Mouse (Mus musculus) MEL (cell line): ENCODE results near the gene Crocc. TPM values are rescaled to one million over a fixed set of nuclear protein-coding genes. Genes with fewer than 3 reads are reported as not detected.

ENCODE experiments used
- DNase-seq: peaks from one replicate; pipeline ENCODE4 v3.0.0; 2011; ENCODE audit warnings: low read depth, low spot score
- H3K27ac ChIP-seq: 2 replicates; pipeline ENCODE4 v1.5.1; 2012; ENCODE audit warnings: low read depth, mild to moderate bottlenecking, control low read depth, low read length, moderate library complexity; ENCODE audit not compliant: control insufficient read depth
- H3K27me3 ChIP-seq, 2 experiments: fragments of 150-350 bp in 1 of 2; sonication (generic) in 1 of 2; 2 replicates each; pipeline ENCODE4 v1.6.1; 2012; ENCODE audit warnings: low read length in 2 of 2, mild to moderate bottlenecking in 2 of 2, improper control_type of control experiment in 1 of 2, moderate library complexity in 1 of 2; ENCODE audit not compliant: insufficient read depth in 2 of 2, control insufficient read depth in 1 of 2
- H3K36me3 ChIP-seq, 2 experiments: 2 replicates each; pipeline ENCODE4 v1.6.1; 2012 to 2014; ENCODE audit warnings: low read length in 2 of 2, improper control_type of control experiment in 1 of 2, inconsistent platforms in 1 of 2, mild to moderate bottlenecking in 1 of 2; ENCODE audit not compliant: insufficient read depth in 2 of 2, control insufficient read depth in 1 of 2
- H3K4me1 ChIP-seq, 2 experiments: fragments of 150-350 bp in 1 of 2; sonication (generic) in 1 of 2; 2 replicates each; pipeline ENCODE4 v1.6.1; 2012; ENCODE audit warnings: low read length in 2 of 2, improper control_type of control experiment in 1 of 2, mild to moderate bottlenecking in 1 of 2; ENCODE audit not compliant: insufficient read depth in 2 of 2, control insufficient read depth in 1 of 2
- H3K4me3 ChIP-seq, 2 experiments: fragments of 150-350 bp in 1 of 2; sonication (generic) in 1 of 2; 2 replicates each; pipeline ENCODE4 v1.5.1; 2012; ENCODE audit warnings: low read depth in 2 of 2, low read length in 2 of 2, mild to moderate bottlenecking in 2 of 2, moderate library complexity in 2 of 2, control low read depth in 1 of 2, improper control_type of control experiment in 1 of 2; ENCODE audit not compliant: control insufficient read depth in 1 of 2, insufficient read depth in 1 of 2
- H3K79me2 ChIP-seq: 2 replicates; pipeline ENCODE4 v1.6.1; 2012; ENCODE audit warnings: mild to moderate bottlenecking, low read length, moderate library complexity; ENCODE audit not compliant: control insufficient read depth, poor library complexity, insufficient read depth
- H3K9ac ChIP-seq: 2 replicates; pipeline ENCODE4 v1.6.1; 2012; ENCODE audit warnings: low read depth, mild to moderate bottlenecking, control low read depth, low read length, moderate library complexity; ENCODE audit not compliant: control insufficient read depth, poor library complexity, severe bottlenecking
- H3K9me3 ChIP-seq: fragments of 150-350 bp; sonication (generic); replicated peaks from 2 replicates; pipeline ENCODE4 v1.6.1; 2012; ENCODE audit warnings: mild to moderate bottlenecking, low read length, improper control_type of control experiment, moderate library complexity; ENCODE audit not compliant: insufficient read depth
- BHLHE40 ChIP-seq: IDR thresholded peaks from 2 replicates; pipeline ENCODE4 v1.6.1; 2012; ENCODE audit warnings: low read depth, mild to moderate bottlenecking, inconsistent platforms, low read length, improper control_type of control experiment, borderline replicate concordance
- CHD2 ChIP-seq: IDR thresholded peaks from 2 replicates; pipeline ENCODE4 v1.6.1; 2011; ENCODE audit warnings: low read length, improper control_type of control experiment
- CTCF ChIP-seq, 3 experiments: IDR thresholded peaks in 2 of 3; conservative IDR thresholded peaks in 1 of 3; 2 replicates each; pipeline ENCODE4 v1.5.1; 2011 to 2012; ENCODE audit warnings: low read length in 3 of 3, low read depth in 2 of 3, mild to moderate bottlenecking in 2 of 3, improper control_type of control experiment in 1 of 3, inconsistent platforms in 1 of 3, mixed read lengths in 1 of 3, moderate library complexity in 1 of 3; ENCODE audit not compliant: control insufficient read depth in 1 of 3, insufficient read depth in 1 of 3, poor library complexity in 1 of 3, severe bottlenecking in 1 of 3
- E2F4 ChIP-seq: IDR thresholded peaks from 2 replicates; pipeline ENCODE4 v1.6.1; 2011; ENCODE audit warnings: low read depth, low read length, improper control_type of control experiment, borderline replicate concordance
- GATA1 ChIP-seq: IDR thresholded peaks from 2 replicates; pipeline ENCODE4 v1.6.1; 2011; ENCODE audit warnings: low read depth, low read length, improper control_type of control experiment
- HCFC1 ChIP-seq: IDR thresholded peaks from 2 replicates; pipeline ENCODE4 v1.6.1; 2012; ENCODE audit warnings: low read depth, mild to moderate bottlenecking, inconsistent platforms, low read length, improper control_type of control experiment, moderate library complexity
- JUND ChIP-seq: IDR thresholded peaks from 2 replicates; pipeline ENCODE4 v1.6.1; 2011; ENCODE audit warnings: low read depth, mild to moderate bottlenecking, improper control_type of control experiment, low read length
- KAT2A ChIP-seq: conservative IDR thresholded peaks from 2 replicates; pipeline ENCODE4 v1.6.1; 2012; ENCODE audit warnings: low read depth, low read length, improper control_type of control experiment, inconsistent platforms
- MAX ChIP-seq: IDR thresholded peaks from 2 replicates; pipeline ENCODE4 v1.6.1; 2011; ENCODE audit warnings: low read length, improper control_type of control experiment
- MAZ ChIP-seq: IDR thresholded peaks from 2 replicates; pipeline ENCODE4 v1.6.1; 2012; ENCODE audit warnings: low read depth, mild to moderate bottlenecking, inconsistent platforms, low read length, improper control_type of control experiment
- MEF2A ChIP-seq: IDR thresholded peaks from 2 replicates; pipeline ENCODE4 v1.6.1; 2014; ENCODE audit warnings: low read depth, mild to moderate bottlenecking, inconsistent platforms, low read length, improper control_type of control experiment; ENCODE audit not compliant: poor library complexity, insufficient replicate concordance, severe bottlenecking; ENCODE audit errors: extremely low read depth
- MXI1 ChIP-seq: IDR thresholded peaks from 2 replicates; pipeline ENCODE4 v1.6.1; 2011; ENCODE audit warnings: mild to moderate bottlenecking, low read depth, low read length, improper control_type of control experiment
- MYB ChIP-seq: IDR thresholded peaks from 2 replicates; pipeline ENCODE4 v1.6.1; 2011; ENCODE audit warnings: mild to moderate bottlenecking, low read depth, low read length, improper control_type of control experiment
- NELFE ChIP-seq: IDR thresholded peaks from 2 replicates; pipeline ENCODE4 v1.6.1; 2011; ENCODE audit warnings: low read depth, low read length, improper control_type of control experiment
- POLR2A ChIP-seq, 2 experiments: IDR thresholded peaks; 2 replicates each; pipeline ENCODE4 v1.6.1; 2011 to 2012; ENCODE audit warnings: low read length in 2 of 2, mild to moderate bottlenecking in 2 of 2, control low read depth in 1 of 2, improper control_type of control experiment in 1 of 2, low read depth in 1 of 2, moderate library complexity in 1 of 2; ENCODE audit not compliant: control insufficient read depth in 1 of 2, insufficient read depth in 1 of 2, poor library complexity in 1 of 2
- RAD21 ChIP-seq: IDR thresholded peaks from 2 replicates; pipeline ENCODE4 v1.6.1; 2011; ENCODE audit warnings: mild to moderate bottlenecking, low read depth, low read length, improper control_type of control experiment
- SIN3A ChIP-seq: IDR thresholded peaks from 2 replicates; pipeline ENCODE4 v1.6.1; 2012; ENCODE audit warnings: low read length, improper control_type of control experiment, inconsistent platforms
- SMC3 ChIP-seq: IDR thresholded peaks from 2 replicates; pipeline ENCODE4 v1.6.1; 2011; ENCODE audit warnings: low read depth, low read length, improper control_type of control experiment
- TBP ChIP-seq: IDR thresholded peaks from 2 replicates; pipeline ENCODE4 v1.8.0; 2011; ENCODE audit warnings: low read depth, low read length, improper control_type of control experiment
- TCF12 ChIP-seq: IDR thresholded peaks from 2 replicates; pipeline ENCODE4 v1.6.1; 2014; ENCODE audit warnings: low read depth, mild to moderate bottlenecking, inconsistent platforms, low read length, improper control_type of control experiment, moderate library complexity
- UBTF ChIP-seq: IDR thresholded peaks from 2 replicates; pipeline ENCODE4 v1.6.1; 2012; ENCODE audit warnings: low read depth, mild to moderate bottlenecking, inconsistent platforms, low read length, improper control_type of control experiment, moderate library complexity, borderline replicate concordance; ENCODE audit not compliant: insufficient read depth
- USF1 ChIP-seq: IDR thresholded peaks from 2 replicates; pipeline ENCODE4 v1.6.1; 2014; ENCODE audit warnings: low read depth, mild to moderate bottlenecking, inconsistent platforms, low read length, improper control_type of control experiment, moderate library complexity
- USF2 ChIP-seq, 2 experiments: IDR thresholded peaks; 2 replicates each; pipeline ENCODE4 v1.6.1; 2011 to 2012; ENCODE audit warnings: improper control_type of control experiment in 2 of 2, low read length in 2 of 2, borderline replicate concordance in 1 of 2, inconsistent platforms in 1 of 2, low read depth in 1 of 2, mild to moderate bottlenecking in 1 of 2; ENCODE audit not compliant: insufficient read depth in 1 of 2
- ZC3H11A ChIP-seq: IDR thresholded peaks from 2 replicates; pipeline ENCODE4 v1.6.1; 2012; ENCODE audit warnings: low read depth, mild to moderate bottlenecking, inconsistent platforms, low read length, improper control_type of control experiment
- polyA plus RNA-seq, 2 experiments: library from polyadenylated mRNA; stranded (reverse) in 1 of 2; unstranded in 1 of 2; fragments of >175 nt in 1 of 2; fragments of >200 nt in 1 of 2; gene quantifications; 2 replicates each; pipeline versions ENCODE4 v1.2.1 to v1.2.4; 2012; ENCODE audit warnings: low replicate concordance in 2 of 2, low read depth in 1 of 2; ENCODE audit not compliant: insufficient read length in 2 of 2, insufficient read depth in 1 of 2, missing spikeins in 1 of 2
- total RNA-seq: library from RNA; depleted of rRNA; stranded (reverse); fragments of 300-350 nt; gene quantifications from 2 replicates; pipeline ENCODE4 v1.2.3, GENCODE M21; 2012

Crocc gene
- total and polyA plus RNA-seq, 3 experiments: 0.77 to 3.6 TPM; not detected in 1

DNA sequence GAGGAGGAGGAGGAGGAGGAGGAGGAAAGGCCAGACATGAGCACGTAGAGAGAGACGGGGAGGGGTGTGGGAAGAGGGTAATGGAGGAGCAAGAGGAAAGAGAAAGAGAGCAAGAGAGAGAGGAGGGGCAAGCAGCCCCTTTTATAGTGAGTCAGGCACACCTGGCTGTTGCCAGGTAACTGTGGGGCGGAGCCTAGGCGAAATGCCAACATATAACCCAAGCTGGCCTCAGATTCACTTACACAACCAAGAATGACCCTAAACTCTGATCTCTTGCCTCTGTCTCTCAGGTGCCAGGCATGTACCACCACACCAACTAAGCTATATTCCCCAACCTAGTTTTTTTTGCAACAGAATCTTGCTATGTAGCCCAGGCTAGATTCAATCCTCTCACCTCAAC is 77.5 kb downstream of the Crocc start:
- Histone ChIP-seq H3K27me3 (no peaks in the 10 kb centered on the region), H3K79me2 (peaks cover 8% of the 10 kb centered on the region), H3K27ac (peak overlapping the region; percentile 84), H3K36me3 (peaks cover 2 to 11% of the 10 kb centered on the region in 2 experiments; a peak in 3 of 4 replicates), H3K9me3 (no peaks in the 10 kb centered on the region), H3K4me1 (peaks cover 4 to 18% of the 10 kb centered on the region in 2 experiments), H3K9ac (peak overlapping the region; percentile 48), H3K4me3 (peak overlapping the region; percentile 5 to 41; a peak in 3 of 4 replicates)
- no peak for TF ChIP-seq E2F4
- TF ChIP-seq USF1: no peak
- no peak for TF ChIP-seq CHD2
- TF ChIP-seq TBP: no peak
- TF ChIP-seq SIN3A: no peak
- no peak for TF ChIP-seq USF2 (IDR thresholded peaks at IDR 0.05; ENCODE audit: borderline replicate concordance in 1 of 2, insufficient read depth in 1 of 2, low read depth in 1 of 2, low read length in 2 of 2)
- no peak for TF ChIP-seq UBTF
- TF ChIP-seq ZC3H11A: no peak
- no peak for TF ChIP-seq HCFC1
- no peak for TF ChIP-seq GATA1
- no peak for TF ChIP-seq POLR2A (IDR thresholded peaks at IDR 0.05; ENCODE audit: control insufficient read depth in 1 of 2, insufficient read depth in 1 of 2, low read depth in 1 of 2, low read length in 2 of 2, poor library complexity in 1 of 2)
- no peak for TF ChIP-seq JUND
- TF ChIP-seq MAX: no peak
- no peak for TF ChIP-seq MAZ
- TF ChIP-seq TCF12: no peak
- no peak for TF ChIP-seq MXI1
- TF ChIP-seq MEF2A: no peak
- DNase-seq: no peak

DNA sequence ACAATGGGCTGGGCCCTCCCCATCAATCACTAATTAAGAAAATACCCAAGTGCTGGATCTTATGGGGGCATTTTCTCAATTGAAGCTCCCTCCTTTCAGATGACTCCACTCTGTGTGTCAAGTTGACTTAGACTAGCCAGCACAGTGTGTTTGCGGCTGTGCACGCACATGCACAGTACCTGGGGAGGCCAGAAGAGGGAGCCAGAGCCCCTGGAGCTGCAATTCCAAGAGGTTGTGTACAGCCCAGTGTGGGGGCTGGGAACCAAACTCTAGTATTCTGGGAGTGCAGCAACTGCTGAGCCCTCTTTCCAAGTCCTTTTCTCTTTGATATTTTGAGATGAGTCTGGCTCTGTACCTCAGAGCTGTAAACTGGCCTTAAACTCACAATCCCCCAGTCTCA is 78.7 kb downstream of the Crocc start:
- H3K4me3 ChIP-seq: no peak overlapping the region
- no peaks in the 10 kb centered on the region for H3K27me3 ChIP-seq
- peaks cover 2 to 13% of the 10 kb centered on the region in 2 experiments; a peak in 3 of 4 replicates for H3K36me3 ChIP-seq
- peaks cover 4 to 19% of the 10 kb centered on the region in 2 experiments for H3K4me1 ChIP-seq
- no peaks in the 10 kb centered on the region for H3K9me3 ChIP-seq
- peak; percentile 70 for DNase-seq
- H3K79me2 ChIP-seq: no peaks in the 10 kb centered on the region
- no peak overlapping the region for H3K27ac ChIP-seq
- TF ChIP-seq POLR2A (IDR thresholded peaks at IDR 0.05; ENCODE audit: control insufficient read depth in 1 of 2, insufficient read depth in 1 of 2, low read depth in 1 of 2, low read length in 2 of 2, poor library complexity in 1 of 2) (no peak), GATA1 (no peak), BHLHE40 (no peak), CTCF (IDR thresholded peaks at IDR 0.05 in 2 of 3, conservative IDR thresholded peaks at IDR 0.05 in 1 of 3; ENCODE audit: control insufficient read depth in 1 of 3, insufficient read depth in 1 of 3, low read depth in 2 of 3, low read length in 3 of 3, poor library complexity in 1 of 3, severe bottlenecking in 1 of 3) (peak; percentile 52 to 74 (median 68)), KAT2A (no peak), SMC3 (peak; percentile 47), RAD21 (peak; percentile 59), MYB (no peak), NELFE (no peak)
- TF ChIP-seq, all 39 proteins: peak for 3
- H3K9ac ChIP-seq: no peak overlapping the region
